31 mouse cellular contexts compared by ENCODE assay signal in genomic region chr13:73267551-73267950, GRCm38 (mm10). TPM values are rescaled to one million over a fixed set of nuclear protein-coding genes. Genes with fewer than 3 reads are reported as not detected.
DNase-seq lines count a peak whose midpoint lies in the region; ATAC-seq lines count a peak whose summit lies in the region.
"Had no signal": no experiment of that assay in that cellular context is flagged by ENCODE, and none has a peak within 500 bp of the region (broad histone marks: within the 10 kb centered on the region; RNA-seq: fewer than 3 reads in every experiment).

No protein-coding gene starts in this region.

- no peaks in the 10 kb centered on the region for H3K9me3 ChIP-seq in heart, embryonic 12.5 days (replicated peaks)
- no peaks in the 10 kb centered on the region for H3K9me3 ChIP-seq in heart, embryonic 15.5 days (replicated peaks)
- H3K9me3 ChIP-seq in midbrain, embryonic 10.5 days (replicated peaks): no peaks in the 10 kb centered on the region
- H3K9me3 ChIP-seq in midbrain, embryonic 16.5 days (replicated peaks; ENCODE audit: control insufficient read depth, low read length, poor library complexity, severe bottlenecking): no peaks in the 10 kb centered on the region
- H3K9me3 ChIP-seq: embryonic facial prominence, embryonic 12.5 days; embryonic facial prominence, embryonic 15.5 days; hindbrain, embryonic 10.5 days; hindbrain, embryonic 13.5 days; intestine, embryonic 15.5 days had no signal

- peak overlapping the region; percentile 10; the same call in 1 of the 2 replicates for H3K4me3 ChIP-seq in heart, embryonic 12.5 days
- H3K4me3 ChIP-seq in heart, embryonic 15.5 days: 0 out of 2 replicates have a peak overlapping the region, but pooled peaks have one; percentile 7
- no peak overlapping the region for H3K4me3 ChIP-seq in midbrain, embryonic 10.5 days
- H3K4me3 ChIP-seq in midbrain, embryonic 16.5 days (ENCODE audit: low read depth, low read length): no peak overlapping the region
- H3K4me3 ChIP-seq: embryonic facial prominence, embryonic 12.5 days; embryonic facial prominence, embryonic 15.5 days; gastrocnemius, adult 2 months; hindbrain, embryonic 13.5 days had no signal

- H3K4me2 ChIP-seq in heart, embryonic 12.5 days: peak overlapping the region; percentile 43
- H3K4me2 ChIP-seq in heart, embryonic 15.5 days: peak overlapping the region; percentile 28; the same call in 1 of the 2 replicates
- no peak overlapping the region for H3K4me2 ChIP-seq in midbrain, embryonic 16.5 days (ENCODE audit: low read length)
- H3K4me2 ChIP-seq: embryonic facial prominence, embryonic 12.5 days; embryonic facial prominence, embryonic 15.5 days; hindbrain, embryonic 13.5 days had no signal

- no peak for DNase-seq in heart, postnatal 25 days (ENCODE audit: low spot score)
- no peak for DNase-seq in heart, adult 8-10 months (ENCODE audit: low spot score)
- peak; percentile 31 for DNase-seq in midbrain, embryonic 10.5 days (ENCODE audit: low spot score)
- DNase-seq: adrenal gland, adult 2 months; adrenal gland, postnatal 14 days; cerebellum, adult 11 months; cerebellum, adult 2 months; cerebellum, adult 9-11 months; cerebellum, postnatal 25 days; forebrain, postnatal 0 days; gastrocnemius, adult 2 months; gastrocnemius, postnatal 14 days; kidney, adult 11 months; kidney, adult 8-10 months had no signal

- intact Hi-C loops in heart, postnatal 25 days (cut with DNase I): no loop called here

- peaks cover 82% of the 10 kb centered on the region for H3K4me1 ChIP-seq in heart, embryonic 12.5 days (replicated peaks)
- peaks cover 87% of the 10 kb centered on the region for H3K4me1 ChIP-seq in heart, embryonic 15.5 days (replicated peaks)
- H3K4me1 ChIP-seq in midbrain, embryonic 10.5 days: peaks cover 74% of the 10 kb centered on the region
- H3K4me1 ChIP-seq in midbrain, embryonic 16.5 days (ENCODE audit: control insufficient read depth, insufficient read depth, low read length): peaks cover 33% of the 10 kb centered on the region

- H3K9ac ChIP-seq in heart, embryonic 12.5 days: peak overlapping the region; percentile 55
- no peak overlapping the region for H3K9ac ChIP-seq in heart, embryonic 15.5 days
- no peak overlapping the region for H3K9ac ChIP-seq in midbrain, embryonic 16.5 days (ENCODE audit: low read depth, low read length)
- H3K9ac ChIP-seq: embryonic facial prominence, embryonic 12.5 days; embryonic facial prominence, embryonic 15.5 days; forebrain, postnatal 0 days; hindbrain, embryonic 13.5 days; intestine, embryonic 15.5 days had no signal

- ATAC-seq in heart, embryonic 12.5 days (ENCODE audit: insufficient number of reproducible peaks, low FRiP score): no peak
- ATAC-seq in heart, embryonic 15.5 days (replicated peaks; ENCODE audit: insufficient number of reproducible peaks, insufficient read depth, low FRiP score, low read depth): no peak
- ATAC-seq in midbrain, embryonic 16.5 days: no peak
- ATAC-seq: CD4-positive, CD25-positive, alpha-beta regulatory T cell, adult 4 months; forebrain, embryonic 14.5 days; forebrain, postnatal 0 days; hindbrain, embryonic 16.5 days had no signal

- H3K27ac ChIP-seq in heart, embryonic 12.5 days (ENCODE audit: poor library complexity, severe bottlenecking): peak overlapping the region; percentile 71
- H3K27ac ChIP-seq in heart, embryonic 15.5 days: peak overlapping the region; percentile 63
- H3K27ac ChIP-seq in midbrain, embryonic 10.5 days (replicated peaks): no peak overlapping the region
- no peak overlapping the region for H3K27ac ChIP-seq in midbrain, embryonic 16.5 days (ENCODE audit: low read length)
- H3K27ac ChIP-seq: embryonic facial prominence, embryonic 12.5 days; embryonic facial prominence, embryonic 15.5 days; gastrocnemius, adult 2 months; hindbrain, embryonic 10.5 days; hindbrain, embryonic 13.5 days; intestine, embryonic 15.5 days had no signal

- 6% methylated on average over 10 of the region's 10 CpGs for WGBS in heart, embryonic 12.5 days
- WGBS in heart, embryonic 15.5 days: 8% methylated on average over 10 of the region's 10 CpGs
- 6% methylated on average over 10 of the region's 10 CpGs for WGBS in midbrain, embryonic 10.5 days
- WGBS in midbrain, embryonic 16.5 days: 6% methylated on average over 10 of the region's 10 CpGs

- peaks cover 16% of the 10 kb centered on the region for H3K36me3 ChIP-seq in heart, embryonic 12.5 days
- no peaks in the 10 kb centered on the region for H3K36me3 ChIP-seq in heart, embryonic 15.5 days
- no peaks in the 10 kb centered on the region for H3K36me3 ChIP-seq in midbrain, embryonic 10.5 days
- H3K36me3 ChIP-seq in midbrain, embryonic 16.5 days (ENCODE audit: control insufficient read depth, insufficient read depth, low read length): no peaks in the 10 kb centered on the region
- H3K36me3 ChIP-seq: embryonic facial prominence, embryonic 12.5 days; embryonic facial prominence, embryonic 15.5 days; hindbrain, embryonic 10.5 days; hindbrain, embryonic 13.5 days; intestine, embryonic 15.5 days had no signal

- peaks cover 77% of the 10 kb centered on the region for H3K27me3 ChIP-seq in heart, embryonic 12.5 days (replicated peaks)
- H3K27me3 ChIP-seq in heart, embryonic 15.5 days: peaks cover 88% of the 10 kb centered on the region
- peaks cover 100% of the 10 kb centered on the region for H3K27me3 ChIP-seq in midbrain, embryonic 10.5 days (ENCODE audit: low read depth, poor library complexity, severe bottlenecking)
- H3K27me3 ChIP-seq in midbrain, embryonic 16.5 days (ENCODE audit: control insufficient read depth, insufficient read depth, low read depth, low read length): peaks cover 68% of the 10 kb centered on the region

RNA-seq across cellular contexts. Expression of gene Irx4, which starts 7.3 kb away (rescaled TPM):
- polyA plus RNA-seq in heart, embryonic 12.5 days (2016; fragmentation: Nextera tagmentation; extraction: Ambion mirVana): 62.4 and 65.9 TPM in 2 replicates
- total RNA-seq in heart, postnatal 25 days (2021): 10 to 100 TPM; 26.0 to 27.0 TPM
- polyA plus RNA-seq in heart, embryonic 15.5 days (2015; fragmentation: Nextera tagmentation; extraction: Ambion mirVana): 40.3 and 44.3 TPM in 2 replicates
- total RNA-seq in heart, adult 8-10 months (2022): 10 to 100 TPM; 27.8 to 34.9 (median 32.4) TPM
- 1.3 and 1.7 TPM in 2 replicates for polyA plus RNA-seq in midbrain, embryonic 10.5 days (2016; fragmentation: Nextera tagmentation; extraction: Ambion mirVana)
- polyA plus RNA-seq in midbrain, embryonic 16.5 days (2015; fragmentation: Nextera tagmentation; extraction: Ambion mirVana): 0.87 and 1.4 TPM in 2 replicates
- total RNA-seq: adrenal gland, adult 2 months; adrenal gland, postnatal 14 days; adrenal gland, postnatal 4 days; common myeloid progenitor, adult 5-6 weeks; forebrain, postnatal 0 days; gastrocnemius, adult 2 months; gastrocnemius, postnatal 14 days; gastrocnemius, postnatal 4 days; MEL had no signal
- polyA plus RNA-seq: adrenal gland, adult 2 months; C2C12; CD4-positive, CD25-positive, alpha-beta regulatory T cell, adult 4 months; forebrain, postnatal 0 days; frontal cortex, adult 2 months had no signal

Comparison
In these comparisons a context has a peak if more than half of its experiments do, and no peak if none do; other contexts are left out.
1. H3K27ac ChIP-seq: peak in heart, embryonic 12.5 days (single experiment) and heart, embryonic 15.5 days (single experiment); none in midbrain, embryonic 10.5 days (single experiment) and midbrain, embryonic 16.5 days (single experiment).
2. H3K4me3 ChIP-seq: peak in heart, embryonic 12.5 days (single experiment) and heart, embryonic 15.5 days (single experiment); none in midbrain, embryonic 10.5 days (single experiment) and midbrain, embryonic 16.5 days (single experiment).
3. RNA of gene Irx4, which starts 7.3 kb away (polyA plus RNA-seq): 62.4 to 65.9 TPM in heart, embryonic 12.5 days and 40.3 to 44.3 TPM in heart, embryonic 15.5 days; 1.3 to 1.7 TPM in midbrain, embryonic 10.5 days and 0.87 to 1.4 TPM in midbrain, embryonic 16.5 days; every median in the first group is over 10 times any median in the second.